Mouse (Mus musculus): ENCODE measurements around the gene Sepsecs. TPM values are rescaled to one million over a fixed set of nuclear protein-coding genes. Genes with fewer than 3 reads are reported as not detected.

Gene Sepsecs
- polyA plus RNA-seq, 1 experiment from 2014 or later: 8.3 TPM

DNA sequence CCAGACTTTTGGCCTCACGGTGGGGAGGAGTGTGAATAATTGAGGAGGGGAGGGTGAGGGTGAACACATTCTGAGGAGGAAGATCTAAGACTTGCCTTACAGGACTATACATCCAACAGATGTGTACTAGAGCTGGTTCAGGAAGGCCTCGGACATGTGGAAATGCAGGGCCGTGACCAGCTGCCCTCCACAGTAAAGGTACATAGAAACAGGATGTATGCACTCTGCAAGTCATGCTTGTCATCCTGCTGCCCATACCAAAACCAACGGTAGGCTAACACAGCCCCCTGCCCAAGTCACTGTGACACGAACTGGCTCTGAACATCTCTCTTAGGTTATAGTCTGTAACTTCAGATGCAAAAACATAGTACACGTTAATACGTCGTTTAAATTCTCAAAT lies 30.6 kb downstream of the Sepsecs start:
- no peaks in the 10 kb centered on the region for H3K27me3 ChIP-seq
- H3K4me3 ChIP-seq: no peak overlapping the region
- H3K4me1 ChIP-seq: no peaks in the 10 kb centered on the region
- H3K9ac ChIP-seq: no peak overlapping the region
- H3K36me3 ChIP-seq: peaks cover 24% of the 10 kb centered on the region
- H3K27ac ChIP-seq: no peak overlapping the region
- no peak overlapping the region for H3K4me2 ChIP-seq
- no peak for ATAC-seq (ENCODE audit: insufficient number of reproducible peaks, insufficient read depth, low FRiP score, low TSS enrichment, low read depth)
- H3K9me3 ChIP-seq: no peaks in the 10 kb centered on the region
- WGBS: 75% methylated on average over 8 of the region's 8 CpGs

DNA sequence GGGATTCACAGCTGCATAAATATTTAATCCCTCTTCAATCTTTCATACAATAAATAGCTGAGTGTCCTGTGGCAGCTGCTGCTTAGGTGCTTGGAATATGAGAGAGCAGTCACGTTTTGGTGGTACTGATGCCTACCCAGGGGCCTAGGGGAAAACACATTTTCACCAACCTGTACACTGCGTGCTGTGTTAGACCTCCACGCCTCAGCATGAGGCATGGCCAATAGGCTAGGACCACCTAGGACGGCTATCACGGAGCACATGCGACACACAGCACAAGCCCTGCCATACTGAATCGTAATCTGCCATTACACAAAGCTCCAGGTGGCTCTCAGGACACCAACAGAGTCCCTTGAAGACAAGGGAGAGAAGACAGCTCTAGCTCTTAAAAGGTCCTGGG lies 31.5 kb downstream of the Sepsecs start:
- 88% methylated on average over 7 of the region's 7 CpGs for WGBS
- H3K9me3 ChIP-seq: no peaks in the 10 kb centered on the region
- no peak overlapping the region for H3K4me3 ChIP-seq
- no peak for ATAC-seq (ENCODE audit: insufficient number of reproducible peaks, insufficient read depth, low FRiP score, low TSS enrichment, low read depth)
- H3K36me3 ChIP-seq: peaks cover 15% of the 10 kb centered on the region
- no peak overlapping the region for H3K9ac ChIP-seq
- no peak overlapping the region for H3K4me2 ChIP-seq
- H3K4me1 ChIP-seq: no peaks in the 10 kb centered on the region
- H3K27ac ChIP-seq: no peak overlapping the region
- no peaks in the 10 kb centered on the region for H3K27me3 ChIP-seq

DNA sequence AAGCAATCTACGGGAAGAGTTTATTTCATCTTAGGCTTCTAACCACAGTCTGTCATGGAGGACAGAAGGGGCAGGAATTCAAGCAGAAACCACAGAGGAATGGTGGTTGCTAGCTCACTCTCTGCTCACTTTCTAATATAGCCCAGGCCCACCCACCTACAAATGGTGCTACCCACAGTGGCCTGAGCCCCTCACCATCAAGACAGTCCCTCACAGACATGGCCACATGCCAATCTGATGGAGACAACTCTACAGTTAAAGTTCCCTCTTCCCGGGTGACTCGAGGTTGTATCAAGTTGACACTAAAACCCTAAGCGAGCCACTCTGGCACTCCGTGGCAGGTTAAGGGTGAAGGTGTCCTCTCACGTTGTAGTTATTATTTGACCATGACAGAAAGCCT lies 32.6 kb downstream of the Sepsecs start:
- H3K27ac ChIP-seq: no peak overlapping the region
- H3K9me3 ChIP-seq: no peaks in the 10 kb centered on the region
- no peak overlapping the region for H3K4me2 ChIP-seq
- 90% methylated on average over 6 of the region's 6 CpGs for WGBS
- no peak overlapping the region for H3K4me3 ChIP-seq
- no peak for ATAC-seq (ENCODE audit: insufficient number of reproducible peaks, insufficient read depth, low FRiP score, low TSS enrichment, low read depth)
- no peak overlapping the region for H3K9ac ChIP-seq
- peaks cover 7% of the 10 kb centered on the region for H3K36me3 ChIP-seq
- no peaks in the 10 kb centered on the region for H3K27me3 ChIP-seq
- no peaks in the 10 kb centered on the region for H3K4me1 ChIP-seq

DNA sequence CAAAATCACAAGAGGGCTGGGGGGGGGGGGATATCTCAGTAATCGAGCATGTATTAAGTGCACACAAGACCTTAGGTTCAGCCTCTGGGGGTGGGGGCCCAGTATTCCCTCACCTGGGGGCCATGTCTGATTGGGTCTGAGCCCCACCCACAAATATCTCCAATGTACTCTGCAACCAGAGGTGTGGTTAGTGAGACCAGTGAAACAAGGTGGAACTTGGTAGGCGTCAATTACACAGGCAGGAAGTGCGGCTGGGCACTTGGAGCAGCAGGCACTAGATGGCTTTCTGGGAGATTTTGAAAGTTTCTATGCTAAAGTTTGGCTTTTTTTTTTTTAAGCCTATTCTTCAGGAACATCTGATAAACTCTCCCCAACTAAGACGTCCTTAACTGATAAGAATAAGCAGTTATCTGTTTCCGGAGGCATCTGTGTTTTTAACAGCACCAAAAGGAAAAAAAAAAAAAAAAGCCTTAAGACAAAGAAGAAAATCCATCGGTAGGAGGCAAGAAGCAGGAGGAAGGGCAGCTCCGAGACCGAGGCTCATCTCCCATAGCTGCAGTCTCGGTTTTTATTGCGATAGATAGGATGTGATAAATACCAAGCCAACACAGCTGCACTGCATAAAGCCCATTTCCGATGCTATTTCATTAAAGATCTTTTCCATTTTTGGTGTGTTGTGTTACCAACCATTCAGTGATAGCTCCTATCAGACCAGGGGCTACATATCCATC lies 33.3 kb downstream of the Sepsecs start:
- no peaks in the 10 kb centered on the region for H3K27me3 ChIP-seq
- 80% methylated on average over 11 of the region's 11 CpGs for WGBS
- no peak for ATAC-seq (ENCODE audit: insufficient number of reproducible peaks, insufficient read depth, low FRiP score, low TSS enrichment, low read depth)
- H3K4me2 ChIP-seq: no peak overlapping the region
- H3K36me3 ChIP-seq: peaks cover 1% of the 10 kb centered on the region; the same call in 1 of the 2 replicates
- H3K9me3 ChIP-seq: no peaks in the 10 kb centered on the region
- H3K9ac ChIP-seq: no peak overlapping the region
- no peak overlapping the region for H3K4me3 ChIP-seq
- no peak overlapping the region for H3K27ac ChIP-seq
- H3K4me1 ChIP-seq: no peaks in the 10 kb centered on the region

DNA sequence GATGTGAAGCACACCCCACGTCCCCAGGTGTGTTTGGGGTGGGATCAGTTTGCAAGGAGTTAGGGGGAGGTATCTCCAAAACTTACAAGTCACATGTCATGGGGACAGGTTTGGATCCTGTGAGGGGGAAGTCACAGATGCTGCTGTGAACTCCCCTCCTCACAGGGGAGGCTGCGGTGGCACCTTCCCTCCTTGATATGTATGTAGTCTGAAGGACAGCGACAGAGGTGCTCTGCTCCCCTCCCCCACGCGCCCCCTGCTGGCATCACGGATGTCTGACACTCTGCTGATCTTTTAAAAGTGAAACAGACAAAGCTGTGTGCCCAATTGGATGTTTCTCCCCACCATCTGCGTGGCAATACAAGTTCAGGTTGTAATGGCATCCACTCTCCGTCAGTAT lies 35.5 kb downstream of the Sepsecs start:
- peaks cover under 1% of the 10 kb centered on the region; the same call in 1 of the 2 replicates for H3K4me1 ChIP-seq
- H3K27ac ChIP-seq: no peak overlapping the region
- 21% methylated on average over 8 of the region's 8 CpGs for WGBS
- no peaks in the 10 kb centered on the region for H3K9me3 ChIP-seq
- ATAC-seq (ENCODE audit: insufficient number of reproducible peaks, insufficient read depth, low FRiP score, low TSS enrichment, low read depth): no peak
- H3K9ac ChIP-seq: no peak overlapping the region
- H3K36me3 ChIP-seq: no peaks in the 10 kb centered on the region
- H3K4me3 ChIP-seq: no peak overlapping the region
- H3K27me3 ChIP-seq: no peaks in the 10 kb centered on the region
- no peak overlapping the region for H3K4me2 ChIP-seq

DNA sequence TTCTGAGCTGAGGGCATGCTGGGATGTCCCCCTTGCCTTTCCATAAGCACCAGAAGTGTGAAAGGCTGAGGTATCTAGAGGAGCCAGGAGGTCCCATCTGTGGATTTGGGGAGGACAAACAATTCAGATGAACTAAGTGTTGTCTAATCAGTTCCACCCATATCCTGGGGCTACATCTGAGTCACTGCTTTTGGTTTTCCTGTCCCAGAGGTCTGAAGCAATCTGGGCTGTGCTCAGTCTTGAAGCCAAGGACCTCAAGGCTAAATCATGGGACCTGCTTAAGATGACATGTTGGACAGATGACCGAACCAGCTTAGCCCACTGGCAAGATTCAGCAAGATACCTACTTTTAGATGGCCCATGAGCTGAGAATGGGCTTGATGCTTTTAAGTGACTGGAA lies 39.0 kb downstream of the Sepsecs start:
- Histone ChIP-seq H3K9ac (no peak overlapping the region), H3K4me2 (no peak overlapping the region), H3K36me3 (no peaks in the 10 kb centered on the region), H3K4me3 (no peak overlapping the region), H3K9me3 (no peaks in the 10 kb centered on the region), H3K27ac (no peak overlapping the region), H3K4me1 (peaks cover 15% of the 10 kb centered on the region), H3K27me3 (no peaks in the 10 kb centered on the region)
- 85% methylated on average over 1 of the region's 1 CpGs for WGBS
- no peak for ATAC-seq (ENCODE audit: insufficient number of reproducible peaks, insufficient read depth, low FRiP score, low TSS enrichment, low read depth)

DNA sequence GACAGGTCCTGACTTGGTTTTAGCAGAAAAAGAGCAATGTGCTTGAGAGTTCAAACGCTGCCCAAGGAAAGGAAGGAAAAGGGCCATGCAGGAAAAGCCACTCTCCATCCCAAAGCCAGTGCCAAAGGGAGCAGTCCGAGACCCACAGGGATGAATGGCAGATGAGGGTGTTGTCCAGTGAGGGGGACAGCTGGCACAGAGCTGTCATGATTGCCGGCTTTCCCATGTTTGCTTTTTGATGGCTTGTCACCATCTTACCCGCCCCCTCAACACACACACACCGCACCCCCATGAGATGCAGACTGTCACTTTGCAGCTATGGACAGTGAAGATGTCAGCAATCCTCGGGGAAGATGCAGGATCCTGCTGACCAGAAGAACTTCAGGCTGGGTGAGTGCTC lies 40.3 kb downstream of the Sepsecs start:
- Histone ChIP-seq H3K4me1 (peaks cover 15% of the 10 kb centered on the region), H3K4me3 (no peak overlapping the region), H3K4me2 (no peak overlapping the region), H3K9me3 (no peaks in the 10 kb centered on the region), H3K27me3 (no peaks in the 10 kb centered on the region), H3K9ac (no peak overlapping the region), H3K27ac (no peak overlapping the region), H3K36me3 (no peaks in the 10 kb centered on the region)
- 77% methylated on average over 6 of the region's 6 CpGs for WGBS
- no peak for ATAC-seq (ENCODE audit: insufficient number of reproducible peaks, insufficient read depth, low FRiP score, low TSS enrichment, low read depth)

DNA sequence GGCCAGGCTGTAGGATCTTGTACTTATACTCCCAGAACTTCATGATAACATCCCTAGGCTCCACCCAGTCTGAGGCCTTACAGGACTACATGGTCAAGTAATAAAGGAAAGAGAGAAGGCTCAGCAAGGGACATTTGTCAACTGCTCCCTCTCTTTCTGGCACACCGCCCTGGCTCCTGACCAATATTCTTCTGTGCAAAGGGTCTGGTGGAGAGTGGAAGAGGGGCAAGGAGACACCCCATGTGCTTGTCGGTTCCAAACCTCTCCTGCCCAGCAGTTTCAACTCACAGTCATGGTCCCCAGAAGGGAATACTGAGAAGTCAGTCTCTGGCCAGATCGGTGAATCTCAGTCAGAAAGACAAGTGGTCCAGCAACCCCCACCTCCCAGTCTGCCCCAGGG lies 40.7 kb downstream of the Sepsecs start:
- Histone ChIP-seq H3K27me3 (no peaks in the 10 kb centered on the region), H3K4me1 (peaks cover 15% of the 10 kb centered on the region), H3K36me3 (no peaks in the 10 kb centered on the region), H3K27ac (no peak overlapping the region), H3K4me2 (no peak overlapping the region), H3K9ac (no peak overlapping the region), H3K9me3 (no peaks in the 10 kb centered on the region), H3K4me3 (no peak overlapping the region)
- ATAC-seq (ENCODE audit: insufficient number of reproducible peaks, insufficient read depth, low FRiP score, low TSS enrichment, low read depth): no peak
- 79% methylated on average over 3 of the region's 3 CpGs for WGBS

DNA sequence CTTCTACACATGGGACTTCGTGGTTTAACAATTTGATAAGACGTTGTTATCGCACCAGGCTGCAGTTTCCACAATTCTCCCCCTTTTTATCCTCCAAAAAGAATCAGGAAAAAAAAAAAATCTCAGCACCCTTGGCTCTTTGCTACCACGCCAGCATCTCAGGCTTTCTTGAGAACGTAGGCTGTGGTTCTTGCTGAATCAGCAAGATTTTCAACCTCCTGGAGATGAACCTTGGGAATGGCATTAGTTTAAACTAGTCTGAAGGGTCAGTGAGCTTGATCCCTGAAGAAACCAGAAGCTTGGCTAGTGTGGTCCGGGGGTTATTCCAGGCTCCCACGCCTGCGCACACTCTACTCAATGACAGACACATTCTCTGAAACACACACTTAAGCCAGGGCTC lies 41.8 kb downstream of the Sepsecs start:
- no peaks in the 10 kb centered on the region for H3K36me3 ChIP-seq
- 85% methylated on average over 8 of the region's 8 CpGs for WGBS
- no peaks in the 10 kb centered on the region for H3K27me3 ChIP-seq
- no peaks in the 10 kb centered on the region for H3K9me3 ChIP-seq
- H3K4me2 ChIP-seq: no peak overlapping the region
- no peak overlapping the region for H3K27ac ChIP-seq
- peaks cover 15% of the 10 kb centered on the region for H3K4me1 ChIP-seq
- no peak overlapping the region for H3K4me3 ChIP-seq
- no peak for ATAC-seq (ENCODE audit: insufficient number of reproducible peaks, insufficient read depth, low FRiP score, low TSS enrichment, low read depth)
- H3K9ac ChIP-seq: no peak overlapping the region

DNA sequence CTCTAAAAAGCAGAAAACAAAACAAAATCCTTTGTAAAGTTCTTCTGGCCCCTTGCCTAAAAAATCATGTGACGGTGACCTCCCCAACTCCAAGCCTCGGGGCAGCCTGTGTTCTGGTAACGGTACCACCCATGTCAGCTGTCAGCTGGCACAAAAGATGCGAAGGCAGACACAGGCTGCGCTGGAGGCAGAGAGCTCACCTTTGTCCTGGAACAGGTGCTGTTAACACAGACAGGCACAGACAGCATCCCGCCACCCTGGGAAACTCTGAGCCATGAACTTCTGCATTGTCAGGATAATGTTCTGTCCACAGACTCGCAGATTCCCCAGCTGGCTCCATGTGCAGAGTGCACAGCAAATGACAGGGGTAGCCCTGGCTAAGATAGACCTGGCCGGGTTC lies 43.4 kb downstream of the Sepsecs start:
- H3K36me3 ChIP-seq: no peaks in the 10 kb centered on the region
- peak; percentile 24; the same call in 1 of the 2 replicates for ATAC-seq (ENCODE audit: insufficient number of reproducible peaks, insufficient read depth, low FRiP score, low TSS enrichment, low read depth)
- no peaks in the 10 kb centered on the region for H3K27me3 ChIP-seq
- WGBS: 34% methylated on average over 8 of the region's 8 CpGs
- no peak overlapping the region; the same call in 1 of the 2 replicates for H3K9ac ChIP-seq
- H3K27ac ChIP-seq: peak overlapping the region; percentile 73
- H3K4me2 ChIP-seq: peak overlapping the region; percentile 49
- H3K9me3 ChIP-seq: no peaks in the 10 kb centered on the region
- peaks cover 15% of the 10 kb centered on the region for H3K4me1 ChIP-seq
- 0 out of 2 replicates have a peak overlapping the region, but pooled peaks have one; percentile 14 for H3K4me3 ChIP-seq

DNA sequence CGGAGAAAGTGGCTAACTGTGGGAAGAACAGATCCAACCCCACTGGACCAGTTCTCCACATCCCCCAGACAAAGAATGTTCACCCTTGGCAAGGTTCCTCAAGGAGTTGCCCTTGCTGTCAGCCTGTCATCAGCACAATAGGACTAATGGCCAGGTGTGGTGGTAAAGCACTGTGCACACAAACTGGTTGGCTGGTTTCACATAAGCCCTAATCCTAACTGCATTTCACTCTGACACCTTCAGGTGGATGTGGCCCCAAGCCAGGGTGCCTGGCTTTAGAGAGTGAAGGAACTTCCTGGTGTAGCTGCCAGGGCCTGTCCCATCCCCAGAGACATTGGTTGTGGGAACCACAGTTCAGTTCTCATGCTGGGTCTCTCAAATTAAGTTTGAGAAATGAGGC lies 44.6 kb downstream of the Sepsecs start:
- Histone ChIP-seq H3K4me3 (no peak overlapping the region), H3K4me1 (peaks cover 15% of the 10 kb centered on the region), H3K4me2 (no peak overlapping the region), H3K9me3 (no peaks in the 10 kb centered on the region), H3K9ac (no peak overlapping the region), H3K27ac (peak overlapping the region; percentile 73), H3K27me3 (no peaks in the 10 kb centered on the region), H3K36me3 (no peaks in the 10 kb centered on the region)
- ATAC-seq (ENCODE audit: insufficient number of reproducible peaks, insufficient read depth, low FRiP score, low TSS enrichment, low read depth): peak; percentile 77
- 74% methylated on average over 1 of the region's 1 CpGs for WGBS

DNA sequence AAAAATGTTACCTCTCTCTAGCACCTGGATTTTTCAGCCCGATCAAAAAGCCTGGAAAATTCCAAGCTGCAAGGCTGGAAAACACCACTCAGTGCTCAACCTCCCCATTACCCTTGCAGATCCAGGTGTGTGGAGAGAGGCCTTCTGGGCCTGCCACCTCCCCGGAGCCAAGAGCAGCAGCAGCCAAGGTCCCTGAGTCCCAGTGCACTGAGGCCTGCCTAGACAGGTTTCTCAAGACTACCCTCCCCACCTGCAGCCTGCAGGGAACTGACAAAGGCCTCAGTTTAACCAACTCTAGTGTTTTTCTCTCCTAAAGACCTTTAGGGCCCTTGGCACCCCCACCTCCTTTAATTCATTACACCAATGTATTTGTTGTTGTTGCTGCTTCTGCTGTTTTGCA lies 46.4 kb downstream of the Sepsecs start:
- ATAC-seq (ENCODE audit: insufficient number of reproducible peaks, insufficient read depth, low FRiP score, low TSS enrichment, low read depth): no peak
- Histone ChIP-seq H3K4me1 (peaks cover 20% of the 10 kb centered on the region), H3K9ac (no peak overlapping the region), H3K4me3 (no peak overlapping the region), H3K27me3 (peaks cover 2% of the 10 kb centered on the region; the same call in 1 of the 2 replicates), H3K4me2 (no peak overlapping the region), H3K27ac (peak overlapping the region; percentile 44), H3K36me3 (no peaks in the 10 kb centered on the region), H3K9me3 (no peaks in the 10 kb centered on the region)
- 71% methylated on average over 2 of the region's 2 CpGs for WGBS
